Mouse (Mus musculus): ENCODE measurements around the gene Acoxl.

GRCm38 (mm10) chr2:128084607-128085006 is 245.9 kb downstream of the Acoxl start:
- no peak for TF ChIP-seq POLR2A (IDR thresholded peaks at IDR 0.05; ENCODE audit: extremely low read depth, insufficient read depth, low read length)
- TF ChIP-seq CTCF (IDR thresholded peaks at IDR 0.05; ENCODE audit: extremely low read depth, insufficient read depth, low read length) = no peak

Data from cortical plate, adult 2 months (tissue).